Mouse (Mus musculus) c-Kit-positive CD71-negative TER-119-negative erythroid progenitor cells, embryonic 14.5 days (primary cell): ENCODE measurements around the gene Rbpms2.
A peak's percentile ranks its signal among the peaks of the same experiment; 100 is the strongest.
"Not testable (repeated sequence)": the region's sequence is repeated elsewhere in the genome, so short reads cannot be mapped to it uniquely, and the experiment has no call there.

Experiments used
- DNase-seq: peaks from one replicate; pipeline ENCODE4 v3.0.0-alpha.2; 2013; ENCODE audit warnings: low read depth

Rbpms2 gene

GRCm38 (mm10) chr9:65621196-65621595 lies 8.3 kb upstream of the Rbpms2 start:
- DNase-seq, result no peak

GRCm38 (mm10) chr9:65621666-65622065 lies 7.8 kb upstream of the Rbpms2 start:
- no peak for DNase-seq

GRCm38 (mm10) chr9:65622826-65623225 lies 6.6 kb upstream of the Rbpms2 start:
- DNase-seq, result no peak

- DNase-seq, result no peak
These were observed 5.2 kb upstream of the Rbpms2 start for GRCm38 (mm10) chr9:65624266-65624665.

GRCm38 (mm10) chr9:65629767-65630630 lies 551 bp downstream of the Rbpms2 start:
- no peak for DNase-seq

- DNase-seq, result no peak
These were observed 1.3 kb downstream of the Rbpms2 start for GRCm38 (mm10) chr9:65630631-65631353.

- DNase-seq, result no peak
These were observed 2.0 kb downstream of the Rbpms2 start for GRCm38 (mm10) chr9:65631354-65632021.

- DNase-seq, result no peak
These were observed 6.3 kb downstream of the Rbpms2 start for GRCm38 (mm10) chr9:65635766-65636165.

GRCm38 (mm10) chr9:65636926-65637325 lies 7.5 kb downstream of the Rbpms2 start:
- DNase-seq, result no peak

- DNase-seq, result no peak
These were observed 9.6 kb downstream of the Rbpms2 start for GRCm38 (mm10) chr9:65639065-65639464.

GRCm38 (mm10) chr9:65640838-65641410 lies 11.5 kb downstream of the Rbpms2 start:
- no peak for DNase-seq

- no peak for DNase-seq
These were observed 12.1 kb downstream of the Rbpms2 start for GRCm38 (mm10) chr9:65641446-65642052.

GRCm38 (mm10) chr9:65642546-65642945 lies 13.1 kb downstream of the Rbpms2 start:
- no peak for DNase-seq

- DNase-seq, result no peak
These were observed 15.5 kb downstream of the Rbpms2 start for GRCm38 (mm10) chr9:65644960-65645359.

- DNase-seq, result no peak
These were observed 16.5 kb downstream of the Rbpms2 start for GRCm38 (mm10) chr9:65645984-65646383.

GRCm38 (mm10) chr9:65646782-65647181 lies 17.3 kb downstream of the Rbpms2 start:
- no peak for DNase-seq

GRCm38 (mm10) chr9:65648730-65649129 lies 19.3 kb downstream of the Rbpms2 start:
- DNase-seq, result no peak

GRCm38 (mm10) chr9:65649997-65650396 lies 20.5 kb downstream of the Rbpms2 start:
- DNase-seq, result no peak

GRCm38 (mm10) chr9:65651957-65652356 lies 22.5 kb downstream of the Rbpms2 start:
- DNase-seq, result not testable (repeated sequence)

- no peak for DNase-seq
These were observed 24.3 kb downstream of the Rbpms2 start for GRCm38 (mm10) chr9:65653741-65654140.

GRCm38 (mm10) chr9:65654700-65655237 lies 25.3 kb downstream of the Rbpms2 start:
- DNase-seq, result no peak

GRCm38 (mm10) chr9:65655540-65655939 lies 26.1 kb downstream of the Rbpms2 start:
- peak; percentile 29 for DNase-seq
